Comparison of ENCODE assay signal across 14 mouse cellular contexts in the genomic region with DNA sequence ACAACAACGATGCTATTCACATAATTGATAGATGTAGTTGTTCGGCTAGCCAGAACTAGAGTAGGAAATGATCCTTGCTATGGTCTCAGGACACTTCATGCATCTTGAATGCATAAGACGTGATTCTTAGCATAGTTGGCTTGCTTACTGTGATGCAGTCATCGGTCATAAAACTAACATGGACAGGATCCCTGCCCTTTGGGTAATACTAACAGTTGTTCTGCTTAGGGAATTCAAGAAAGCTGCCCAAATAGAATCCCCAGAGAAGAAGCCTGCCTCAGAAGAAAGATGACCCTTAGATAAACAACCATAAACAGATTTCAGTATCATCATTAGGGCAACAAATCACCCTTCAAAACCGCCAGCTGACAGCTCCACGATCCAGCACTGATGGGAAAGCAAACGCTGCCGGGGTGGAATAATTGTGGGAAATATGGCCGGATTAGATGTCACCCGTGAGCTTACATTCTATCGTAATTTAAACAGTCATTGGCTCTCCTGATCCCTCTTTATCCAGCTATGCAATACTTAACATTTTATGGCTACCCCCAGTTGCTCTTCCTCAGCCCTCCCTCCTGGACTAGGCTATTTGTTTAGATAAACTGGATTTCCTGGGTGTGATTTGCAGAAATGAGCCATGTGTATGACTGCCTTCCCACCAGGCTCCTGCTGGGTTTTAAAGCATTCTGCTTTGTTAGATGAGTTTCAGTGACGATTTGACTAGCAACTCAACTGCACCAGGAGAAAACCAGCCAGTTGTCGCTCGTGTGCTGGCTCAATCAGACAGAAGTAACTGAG.
DNase-seq lines count a peak whose midpoint lies in the region; ATAC-seq and TF ChIP-seq lines count a peak whose summit lies in the region.
"Had no signal": no experiment of that assay in that cellular context is flagged by ENCODE, and none has a peak within 500 bp of the region (broad histone marks: within the 10 kb centered on the region; RNA-seq: fewer than 3 reads in every experiment).

No protein-coding gene starts in this region.

- H3K27me3 ChIP-seq in embryonic facial prominence, embryonic 13.5 days = no peaks in the 10 kb centered on the region
- H3K27me3 ChIP-seq in embryonic facial prominence, embryonic 10.5 days (replicated peaks; ENCODE audit: low read depth, poor library complexity, severe bottlenecking) = no peaks in the 10 kb centered on the region
- 0 out of 2 replicates have a peak, but pooled peaks cover 2% of the 10 kb centered on the region for H3K27me3 ChIP-seq in limb, embryonic 13.5 days
- H3K27me3 ChIP-seq in limb, embryonic 10.5 days (ENCODE audit: low read depth, poor library complexity, severe bottlenecking) = no peaks in the 10 kb centered on the region
- no peaks in the 10 kb centered on the region for H3K27me3 ChIP-seq in Patski
- H3K27me3 ChIP-seq in liver, embryonic 15.5 days = peaks cover 5% of the 10 kb centered on the region; the same call in 1 of the 2 replicates

- H3K4me1 ChIP-seq in embryonic facial prominence, embryonic 13.5 days = peaks cover 17% of the 10 kb centered on the region
- H3K4me1 ChIP-seq in embryonic facial prominence, embryonic 10.5 days = peaks cover 11% of the 10 kb centered on the region
- no peaks in the 10 kb centered on the region; the same call in 1 of the 2 replicates for H3K4me1 ChIP-seq in limb, embryonic 13.5 days
- H3K4me1 ChIP-seq in limb, embryonic 10.5 days = no peaks in the 10 kb centered on the region
- peaks cover 40% of the 10 kb centered on the region for H3K4me1 ChIP-seq in liver, embryonic 15.5 days (replicated peaks)

- WGBS in embryonic facial prominence, embryonic 13.5 days = 62% methylated on average over 14 of the region's 14 CpGs
- WGBS in embryonic facial prominence, embryonic 10.5 days = 79% methylated on average over 14 of the region's 14 CpGs
- WGBS in limb, embryonic 13.5 days = 37% methylated on average over 14 of the region's 14 CpGs
- whole genome bisulfite sequencing in limb, embryonic 10.5 days = 45% methylated on average over 14 of the region's 14 CpGs
- 67% methylated on average over 14 of the region's 14 CpGs for WGBS in liver, embryonic 15.5 days (ENCODE audit: insufficient replicate concordance)

- TF ChIP-seq CTCF in Patski (IDR thresholded peaks at IDR 0.05) = no peak

- in situ Hi-C loops in Patski (cut with MboI; ENCODE audit: low pct_unique_long_range_greater_than_20kb) = no loop called here

- H3K4me2 ChIP-seq in embryonic facial prominence, embryonic 13.5 days = 0 out of 2 replicates have a peak overlapping the region, but pooled peaks have one; percentile 22
- no peak overlapping the region for H3K4me2 ChIP-seq in limb, embryonic 13.5 days (replicated peaks)
- peak overlapping the region; percentile 6; the same call in 1 of the 2 replicates for H3K4me2 ChIP-seq in liver, embryonic 15.5 days

- no peak overlapping the region for H3K9ac ChIP-seq in embryonic facial prominence, embryonic 13.5 days
- H3K9ac ChIP-seq in limb, embryonic 13.5 days = no peak overlapping the region
- H3K9ac ChIP-seq in liver, embryonic 15.5 days = no peak overlapping the region
- H3K9ac ChIP-seq: forebrain, postnatal 0 days had no signal

- no peak overlapping the region for H3K4me3 ChIP-seq in embryonic facial prominence, embryonic 13.5 days
- H3K4me3 ChIP-seq in embryonic facial prominence, embryonic 10.5 days = no peak overlapping the region
- H3K4me3 ChIP-seq in limb, embryonic 13.5 days = no peak overlapping the region
- H3K4me3 ChIP-seq in limb, embryonic 10.5 days = no peak overlapping the region
- no peak overlapping the region for H3K4me3 ChIP-seq in liver, embryonic 15.5 days (replicated peaks)

- no peak for ATAC-seq in embryonic facial prominence, embryonic 13.5 days (ENCODE audit: insufficient number of reproducible peaks, insufficient read depth, low FRiP score, low TSS enrichment, low read depth)
- ATAC-seq in limb, embryonic 13.5 days (ENCODE audit: low FRiP score, low read depth) = peak; percentile 24; the same call in 1 of the 2 replicates
- ATAC-seq in Patski = peak; percentile 82
- ATAC-seq in liver, embryonic 15.5 days (ENCODE audit: insufficient read depth) = no peak
- ATAC-seq: forebrain, postnatal 0 days had no signal

- POLR2A ChIA-PET in Patski (lab: Charles Lee) = interaction anchor here (1.0 kb wide), 1 partner anchor 45 kb away, joined by 3 read pairs; no protein-coding TSS in a partner anchor

- no peaks in the 10 kb centered on the region for H3K36me3 ChIP-seq in embryonic facial prominence, embryonic 13.5 days
- no peaks in the 10 kb centered on the region for H3K36me3 ChIP-seq in embryonic facial prominence, embryonic 10.5 days (replicated peaks)
- no peaks in the 10 kb centered on the region for H3K36me3 ChIP-seq in limb, embryonic 13.5 days
- no peaks in the 10 kb centered on the region for H3K36me3 ChIP-seq in limb, embryonic 10.5 days
- H3K36me3 ChIP-seq in liver, embryonic 15.5 days (replicated peaks) = no peaks in the 10 kb centered on the region
- H3K36me3 ChIP-seq: G1E had no signal

- H3K27ac ChIP-seq in embryonic facial prominence, embryonic 13.5 days = no peak overlapping the region
- no peak overlapping the region for H3K27ac ChIP-seq in embryonic facial prominence, embryonic 10.5 days (replicated peaks)
- no peak overlapping the region for H3K27ac ChIP-seq in limb, embryonic 13.5 days
- no peak overlapping the region for H3K27ac ChIP-seq in limb, embryonic 10.5 days
- 0 out of 2 replicates have a peak overlapping the region, but pooled peaks have one; percentile 25 for H3K27ac ChIP-seq in liver, embryonic 15.5 days (replicated peaks)

- DNase-seq in embryonic facial prominence, embryonic 10.5 days (ENCODE audit: low spot score) = no peak
- no peak for DNase-seq in limb, embryonic 10.5 days (ENCODE audit: low spot score)
- peak; percentile 89 for DNase-seq in Patski (ENCODE audit: low read depth, low spot score)
- no peak for DNase-seq in cerebellum, adult 11-12 months
- DNase-seq in left cerebral cortex, adult 8-10 months (ENCODE audit: low spot score in 2 of 2) = no peak
- DNase-seq: adrenal gland, adult 8-10 months; cerebellum, adult 11 months; forebrain, postnatal 0 days; lung, adult 2 months; right cerebral cortex, postnatal 4 days had no signal

- CTCF ChIA-PET in Patski (lab: Charles Lee) = interaction anchor here (1.1 to 1.7 kb wide), 4 partner anchors 12 to 74 kb away, joined by 3 to 5 read pairs (median 4); no protein-coding TSS in a partner anchor

- H3K9me3 ChIP-seq in embryonic facial prominence, embryonic 13.5 days = no peaks in the 10 kb centered on the region
- H3K9me3 ChIP-seq in embryonic facial prominence, embryonic 10.5 days = no peaks in the 10 kb centered on the region
- no peaks in the 10 kb centered on the region for H3K9me3 ChIP-seq in limb, embryonic 13.5 days
- no peaks in the 10 kb centered on the region for H3K9me3 ChIP-seq in limb, embryonic 10.5 days (replicated peaks)
- no peaks in the 10 kb centered on the region for H3K9me3 ChIP-seq in liver, embryonic 15.5 days (replicated peaks)

Comparison
In these comparisons a context has a peak if more than half of its experiments do, and no peak if none do; other contexts are left out.
1. ATAC-seq: peak in limb, embryonic 13.5 days (single experiment) and Patski (single experiment); none in embryonic facial prominence, embryonic 13.5 days (single experiment) and liver, embryonic 15.5 days (single experiment).